Mouse (Mus musculus) left cerebral cortex, adult 18-20 months (tissue): ENCODE measurements at regions not wholly inside any gene's neighbourhood (a gene's known extent, or its start where the extent isn't known, plus 50 kb on each side); places are given as distances from the start of the nearest gene placed in this dataset.
A peak's percentile ranks its signal among the peaks of the same experiment; 100 is the strongest.

Experiments used
- DNase-seq, 2 experiments: peaks; one replicate each; pipeline ENCODE4 v3.0.0; 2021 to 2022; ENCODE audit warnings: low spot score in 2 of 2, mixed read lengths in 1 of 2

GRCm38 (mm10) chr16:8117543-8118167 is 307.3 kb downstream of the Tmem114 start:
- peak in 1 of 2 experiments; percentile 4 for DNase-seq

- DNase-seq: no peak
Measured at GRCm38 (mm10) chr16:8111329-8112116, 313.4 kb downstream of the Tmem114 start.

- DNase-seq: peak; percentile 18 to 46
Measured at GRCm38 (mm10) chr16:8108141-8109122, 316.5 kb downstream of the Tmem114 start.

- no peak for DNase-seq
Measured at GRCm38 (mm10) chr16:8079024-8079423, 345.9 kb downstream of the Tmem114 start.

GRCm38 (mm10) chr16:8078461-8078860 is 346.5 kb downstream of the Tmem114 start:
- no peak for DNase-seq

GRCm38 (mm10) chr16:8074729-8075128 is 350.2 kb downstream of the Tmem114 start:
- no peak for DNase-seq

GRCm38 (mm10) chr16:8053936-8054335 is 371.0 kb downstream of the Tmem114 start:
- no peak for DNase-seq

GRCm38 (mm10) chr16:8008966-8009365 is 416.0 kb downstream of the Tmem114 start:
- peak; percentile 74 to 85 for DNase-seq

- no peak for DNase-seq
Measured at GRCm38 (mm10) chr16:8006631-8007030, 418.3 kb downstream of the Tmem114 start.

- DNase-seq: peak; percentile 25 to 30
Measured at GRCm38 (mm10) chr16:8002339-8003089, 422.4 kb downstream of the Tmem114 start.

- no peak for DNase-seq
Measured at GRCm38 (mm10) chr16:7982816-7983215, 442.1 kb downstream of the Tmem114 start.

- no peak for DNase-seq
Measured at GRCm38 (mm10) chr16:7978466-7978865, 446.5 kb downstream of the Tmem114 start.

GRCm38 (mm10) chr16:7951616-7952015 is 473.3 kb downstream of the Tmem114 start:
- no peak for DNase-seq

- no peak for DNase-seq
Measured at GRCm38 (mm10) chr16:7942333-7942732, 482.6 kb downstream of the Tmem114 start.

- DNase-seq: no peak
Measured at GRCm38 (mm10) chr16:7937167-7937566, 487.8 kb downstream of the Tmem114 start.

GRCm38 (mm10) chr16:7932322-7932721 is 492.6 kb downstream of the Tmem114 start:
- DNase-seq: no peak

GRCm38 (mm10) chr16:7931676-7932075 is 493.3 kb downstream of the Tmem114 start:
- no peak for DNase-seq

- DNase-seq: peak; percentile 22 to 31
Measured at GRCm38 (mm10) chr16:7929112-7929511, 495.8 kb downstream of the Tmem114 start.

- DNase-seq: peak; percentile 8 to 48
Measured at GRCm38 (mm10) chr16:7928391-7928935, 496.5 kb downstream of the Tmem114 start.

GRCm38 (mm10) chr16:7927756-7928155 is 497.2 kb downstream of the Tmem114 start:
- peak in 1 of 2 experiments; percentile 5 for DNase-seq
